Mouse (Mus musculus) forebrain, embryonic 10.5 days (tissue): Measurements from ENCODE around the gene Gar1. TPM values are rescaled to one million over a fixed set of nuclear protein-coding genes. Genes with fewer than 3 reads are reported as not detected.

ENCODE experiments used
- DNase-seq: peaks from one replicate; pipeline ENCODE4 v3.0.0-alpha.2; 2017; ENCODE audit warnings: low spot score; ENCODE audit errors: extremely low spot score
- H3K27ac ChIP-seq: fragments of 300-500 bp; sonication (generic); 2 replicates; pipeline ENCODE4 v1.5.1; 2016; ENCODE audit warnings: mild to moderate bottlenecking
- H3K27me3 ChIP-seq: fragments of 300-500 bp; sonication (generic); 2 replicates; pipeline ENCODE4 v1.6.1; 2016; ENCODE audit warnings: mild to moderate bottlenecking; ENCODE audit not compliant: poor library complexity, severe bottlenecking
- H3K36me3 ChIP-seq: fragments of 300-500 bp; sonication (generic); replicated peaks from 2 replicates; pipeline ENCODE4 v1.6.1; 2016; ENCODE audit warnings: mild to moderate bottlenecking, moderate library complexity
- H3K4me1 ChIP-seq: fragments of 300-500 bp; sonication (generic); 2 replicates; pipeline ENCODE4 v1.6.1; 2016
- H3K4me3 ChIP-seq: fragments of 300-500 bp; sonication (generic); 2 replicates; pipeline ENCODE4 v1.5.1; 2016; ENCODE audit warnings: mild to moderate bottlenecking, moderate library complexity
- H3K9me3 ChIP-seq: fragments of 300-500 bp; sonication (generic); 2 replicates; pipeline ENCODE4 v1.6.1; 2016; ENCODE audit warnings: mild to moderate bottlenecking, moderate library complexity
- WGBS: fragments of 180-500 bp; shearing (Covaris S2); methylation state at CpG from one replicate; pipeline ENCODE4 v1.1.7; 2016; 5-methylcytosine and 5-hydroxymethylcytosine counted together
- polyA plus RNA-seq: library from polyadenylated mRNA; unstranded; fragments of >200 nt; fragmentation: Nextera tagmentation; extraction: Ambion mirVana; gene quantifications from 2 replicates; pipeline ENCODE4 v1.2.1, GENCODE M21; 2016

The Gar1 gene
- polyA plus RNA-seq, 1 experiment from 2014 or later, result 112 TPM

GRCm38 (mm10) chr3:129835388-129835934 is 4.3 kb upstream of the Gar1 start, which contains the start of gene Cfi:
Cfi (plus strand) TSS chr3:129835884.
- Histone ChIP-seq H3K4me3 (0 out of 2 replicates have a peak within 1 kb of the TSS, but pooled peaks have one; percentile 4), H3K27ac (no peak within 1 kb of the TSS), H3K9me3 (no peaks in the 10 kb centered on the region), H3K27me3 (no peaks in the 10 kb centered on the region), H3K4me1 (peaks cover 18% of the 10 kb centered on the region), H3K36me3 (no peaks in the 10 kb centered on the region)
- 76% methylated on average over 6 of the region's 6 CpGs for WGBS
- no peak for DNase-seq

- 0% methylated on average over 44 of the region's 45 CpGs for WGBS
- H3K4me1 ChIP-seq, result peaks cover 22% of the 10 kb centered on the region
- no peak for DNase-seq
- H3K36me3 ChIP-seq, result peaks cover 38% of the 10 kb centered on the region
- H3K27me3 ChIP-seq, result no peaks in the 10 kb centered on the region
- peak overlapping the region; percentile 95 for H3K27ac ChIP-seq
- H3K4me3 ChIP-seq, result peak overlapping the region; percentile 95
- H3K9me3 ChIP-seq, result no peaks in the 10 kb centered on the region
Measured at GRCm38 (mm10) chr3:129830626-129831025, 570 bp downstream of the Gar1 start.

GRCm38 (mm10) chr3:129827691-129828090 is 3.5 kb downstream of the Gar1 start:
- 92% methylated on average over 5 of the region's 5 CpGs for WGBS

GRCm38 (mm10) chr3:129826691-129827090 is 4.5 kb downstream of the Gar1 start:
- H3K9me3 ChIP-seq, result no peaks in the 10 kb centered on the region
- WGBS, result 94% methylated on average over 10 of the region's 10 CpGs
- peaks cover 71% of the 10 kb centered on the region for H3K36me3 ChIP-seq
- no peak overlapping the region for H3K4me3 ChIP-seq
- 0 out of 2 replicates have a peak, but pooled peaks cover 11% of the 10 kb centered on the region for H3K27me3 ChIP-seq
- DNase-seq, result no peak
- H3K4me1 ChIP-seq, result peaks cover 33% of the 10 kb centered on the region
- H3K27ac ChIP-seq, result no peak overlapping the region

More at GRCm38 (mm10) chr3:129827691-129828090, 3.5 kb downstream of the Gar1 start:
- peaks cover 24% of the 10 kb centered on the region for H3K4me1 ChIP-seq
- H3K9me3 ChIP-seq, result no peaks in the 10 kb centered on the region
- no peak overlapping the region for H3K4me3 ChIP-seq
- H3K27ac ChIP-seq, result no peak overlapping the region
- no peak for DNase-seq
- H3K36me3 ChIP-seq, result peaks cover 67% of the 10 kb centered on the region
- H3K27me3 ChIP-seq, result 0 out of 2 replicates have a peak, but pooled peaks cover 6% of the 10 kb centered on the region

GRCm38 (mm10) chr3:129824891-129825290 is 6.3 kb downstream of the Gar1 start:
- no peak overlapping the region for H3K4me3 ChIP-seq
- peaks cover 24% of the 10 kb centered on the region; the same call in 1 of the 2 replicates for H3K27me3 ChIP-seq
- peaks cover 31% of the 10 kb centered on the region for H3K4me1 ChIP-seq
- peaks cover 71% of the 10 kb centered on the region for H3K36me3 ChIP-seq
- DNase-seq, result no peak
- 94% methylated on average over 10 of the region's 10 CpGs for WGBS
- no peaks in the 10 kb centered on the region for H3K9me3 ChIP-seq
- no peak overlapping the region for H3K27ac ChIP-seq

GRCm38 (mm10) chr3:129824146-129824545 is 7.0 kb downstream of the Gar1 start:
- Histone ChIP-seq H3K27ac (no peak overlapping the region), H3K9me3 (no peaks in the 10 kb centered on the region), H3K4me3 (no peak overlapping the region), H3K27me3 (peaks cover 28% of the 10 kb centered on the region; the same call in 1 of the 2 replicates), H3K4me1 (peaks cover 23% of the 10 kb centered on the region), H3K36me3 (peaks cover 67% of the 10 kb centered on the region)
- no peak for DNase-seq
- 97% methylated on average over 4 of the region's 4 CpGs for WGBS

- Histone ChIP-seq H3K4me3 (no peak overlapping the region), H3K36me3 (peaks cover 59% of the 10 kb centered on the region), H3K27ac (no peak overlapping the region), H3K4me1 (peaks cover 21% of the 10 kb centered on the region), H3K9me3 (no peaks in the 10 kb centered on the region), H3K27me3 (peaks cover 28% of the 10 kb centered on the region; the same call in 1 of the 2 replicates)
- no peak for DNase-seq
- WGBS, result 61% methylated on average over 5 of the region's 5 CpGs
Measured at GRCm38 (mm10) chr3:129823293-129823692, 7.9 kb downstream of the Gar1 start.

- Histone ChIP-seq H3K4me3 (no peak within 1 kb of the TSS), H3K36me3 (peaks cover 52% of the 10 kb centered on the region)
- 57% methylated on average over 11 of the region's 11 CpGs for WGBS
Measured at GRCm38 (mm10) chr3:129822206-129822775, 8.9 kb downstream of the Gar1 start, which contains the start of gene Rrh. Rrh (minus strand) TSS chr3:129822587.

GRCm38 (mm10) chr3:129821736-129822135 is 9.5 kb downstream of the Gar1 start:
- H3K4me1 ChIP-seq, result peaks cover 21% of the 10 kb centered on the region
- no peak for DNase-seq
- WGBS, result 84% methylated on average over 8 of the region's 8 CpGs
- peaks cover 28% of the 10 kb centered on the region; the same call in 1 of the 2 replicates for H3K27me3 ChIP-seq
- no peak overlapping the region for H3K27ac ChIP-seq
- H3K36me3 ChIP-seq, result peaks cover 47% of the 10 kb centered on the region
- H3K9me3 ChIP-seq, result no peaks in the 10 kb centered on the region
- H3K4me3 ChIP-seq, result no peak overlapping the region

More at GRCm38 (mm10) chr3:129822206-129822775, 8.9 kb downstream of the Gar1 start, which contains the start of gene Rrh:
- no peaks in the 10 kb centered on the region for H3K9me3 ChIP-seq
- H3K27ac ChIP-seq, result no peak within 1 kb of the TSS
- peaks cover 28% of the 10 kb centered on the region; the same call in 1 of the 2 replicates for H3K27me3 ChIP-seq
- peaks cover 21% of the 10 kb centered on the region for H3K4me1 ChIP-seq
- no peak for DNase-seq

GRCm38 (mm10) chr3:129820847-129821246 is 10.3 kb downstream of the Gar1 start:
- H3K27me3 ChIP-seq, result peaks cover 28% of the 10 kb centered on the region; the same call in 1 of the 2 replicates
- H3K36me3 ChIP-seq, result peaks cover 38% of the 10 kb centered on the region
- no peaks in the 10 kb centered on the region for H3K9me3 ChIP-seq
- 69% methylated on average over 9 of the region's 9 CpGs for WGBS
- H3K4me3 ChIP-seq, result no peak overlapping the region
- H3K27ac ChIP-seq, result no peak overlapping the region
- H3K4me1 ChIP-seq, result peaks cover 21% of the 10 kb centered on the region
- DNase-seq, result no peak

GRCm38 (mm10) chr3:129803765-129804164 is 27.4 kb downstream of the Gar1 start, which contains the start of gene Lrit3:
Lrit3 (minus strand) TSS chr3:129804030.
- no peak within 1 kb of the TSS for H3K4me3 ChIP-seq
- H3K36me3 ChIP-seq, result no peaks in the 10 kb centered on the region
- no peak within 1 kb of the TSS for H3K27ac ChIP-seq
- WGBS, result 80% methylated on average over 10 of the region's 10 CpGs
- H3K27me3 ChIP-seq, result no peaks in the 10 kb centered on the region
- no peaks in the 10 kb centered on the region for H3K4me1 ChIP-seq
- DNase-seq, result no peak
- H3K9me3 ChIP-seq, result no peaks in the 10 kb centered on the region

- Histone ChIP-seq H3K36me3 (no peaks in the 10 kb centered on the region), H3K27ac (no peak overlapping the region), H3K27me3 (no peaks in the 10 kb centered on the region), H3K9me3 (no peaks in the 10 kb centered on the region), H3K4me1 (no peaks in the 10 kb centered on the region), H3K4me3 (no peak overlapping the region)
- no peak for DNase-seq
- 82% methylated on average over 2 of the region's 2 CpGs for WGBS
Measured at GRCm38 (mm10) chr3:129799011-129799410, 32.2 kb downstream of the Gar1 start.

- H3K27me3 ChIP-seq, result no peaks in the 10 kb centered on the region
- DNase-seq, result no peak
- no peak overlapping the region for H3K4me3 ChIP-seq
- no peaks in the 10 kb centered on the region for H3K9me3 ChIP-seq
- no peak overlapping the region for H3K27ac ChIP-seq
- WGBS, result 89% methylated on average over 11 of the region's 11 CpGs
- H3K4me1 ChIP-seq, result no peaks in the 10 kb centered on the region
- H3K36me3 ChIP-seq, result no peaks in the 10 kb centered on the region
Measured at GRCm38 (mm10) chr3:129798551-129798950, 32.6 kb downstream of the Gar1 start.
